Mouse (Mus musculus): Measurements from ENCODE around the gene Chrnb1. TPM values are rescaled to one million over a fixed set of nuclear protein-coding genes. Genes with fewer than 3 reads are reported as not detected.

The Chrnb1 gene
- polyA plus RNA-seq, 1 experiment, result 14.3 TPM

- WGBS, result 65% methylated on average over 1 of the region's 1 CpGs
- TF ChIP-seq POLR2A (IDR thresholded peaks at IDR 0.05; ENCODE audit: low read depth, low read length) (no peak), CTCF (conservative IDR thresholded peaks at IDR 0.05; ENCODE audit: insufficient read depth, insufficient read length, low read depth, low read length) (no peak)
- H3K27ac ChIP-seq (ENCODE audit: insufficient read depth, low read depth, low read length), result no peak within 1 kb of the TSS
Observed at GRCm38 (mm10) chr11:69761868-69762267, 33.9 kb downstream of the Chrnb1 start, which contains the start of gene Slc35g3. Gene Slc35g3, minus strand, starts transcription at chr11:69761968.

GRCm38 (mm10) chr11:69760901-69761200 is 34.9 kb downstream of the Chrnb1 start:
- Histone ChIP-seq H3K27ac (ENCODE audit: insufficient read depth, low read depth, low read length) (no peak overlapping the region), H3K4me3 (ENCODE audit: insufficient read depth, low read depth, low read length) (no peak overlapping the region)
- WGBS, result 94% methylated on average over 7 of the region's 7 CpGs

More at GRCm38 (mm10) chr11:69761868-69762267, 33.9 kb downstream of the Chrnb1 start, which contains the start of gene Slc35g3:
- no peak for DNase-seq
- H3K27me3 ChIP-seq (replicated peaks; ENCODE audit: control insufficient read depth, insufficient read depth, low read length), result no peaks in the 10 kb centered on the region
- H3K4me1 ChIP-seq (ENCODE audit: control insufficient read depth, insufficient read depth, low read length), result peaks cover 6% of the 10 kb centered on the region; the same call in 1 of the 2 replicates
- H3K36me3 ChIP-seq (ENCODE audit: control insufficient read depth, insufficient read depth, low read length), result no peaks in the 10 kb centered on the region
- H3K4me3 ChIP-seq (ENCODE audit: insufficient read depth, low read depth, low read length), result no peak within 1 kb of the TSS

GRCm38 (mm10) chr11:69760160-69760900 is 35.4 kb downstream of the Chrnb1 start:
- Histone ChIP-seq H3K4me3 (ENCODE audit: insufficient read depth, low read depth, low read length) (no peak overlapping the region), H3K4me1 (ENCODE audit: control insufficient read depth, insufficient read depth, low read length) (peaks cover 7% of the 10 kb centered on the region; the same call in 1 of the 2 replicates), H3K36me3 (ENCODE audit: control insufficient read depth, insufficient read depth, low read length) (no peaks in the 10 kb centered on the region), H3K27ac (ENCODE audit: insufficient read depth, low read depth, low read length) (no peak overlapping the region), H3K27me3 (replicated peaks; ENCODE audit: control insufficient read depth, insufficient read depth, low read length) (no peaks in the 10 kb centered on the region)
- DNase-seq, result no peak
- TF ChIP-seq CTCF (conservative IDR thresholded peaks at IDR 0.05; ENCODE audit: insufficient read depth, insufficient read length, low read depth, low read length) (no peak), POLR2A (IDR thresholded peaks at IDR 0.05; ENCODE audit: low read depth, low read length) (no peak)
- 90% methylated on average over 14 of the region's 14 CpGs for WGBS

More at GRCm38 (mm10) chr11:69760901-69761200, 34.9 kb downstream of the Chrnb1 start:
- no peak for DNase-seq
- peaks cover 7% of the 10 kb centered on the region; the same call in 1 of the 2 replicates for H3K4me1 ChIP-seq (ENCODE audit: control insufficient read depth, insufficient read depth, low read length)
- no peak for TF ChIP-seq CTCF (conservative IDR thresholded peaks at IDR 0.05; ENCODE audit: insufficient read depth, insufficient read length, low read depth, low read length)
- TF ChIP-seq POLR2A (IDR thresholded peaks at IDR 0.05; ENCODE audit: low read depth, low read length), result no peak
- H3K36me3 ChIP-seq (ENCODE audit: control insufficient read depth, insufficient read depth, low read length), result no peaks in the 10 kb centered on the region
- H3K27me3 ChIP-seq (replicated peaks; ENCODE audit: control insufficient read depth, insufficient read depth, low read length), result no peaks in the 10 kb centered on the region

- Histone ChIP-seq H3K27ac (ENCODE audit: insufficient read depth, low read depth, low read length) (peak overlapping the region; percentile 99), H3K27me3 (replicated peaks; ENCODE audit: control insufficient read depth, insufficient read depth, low read length) (no peaks in the 10 kb centered on the region), H3K4me3 (ENCODE audit: insufficient read depth, low read depth, low read length) (peak overlapping the region; percentile 70), H3K36me3 (ENCODE audit: control insufficient read depth, insufficient read depth, low read length) (no peaks in the 10 kb centered on the region), H3K4me1 (ENCODE audit: control insufficient read depth, insufficient read depth, low read length) (peaks cover 8% of the 10 kb centered on the region; the same call in 1 of the 2 replicates)
- peak; percentile 96 for DNase-seq
- TF ChIP-seq CTCF (conservative IDR thresholded peaks at IDR 0.05; ENCODE audit: insufficient read depth, insufficient read length, low read depth, low read length) (no peak), POLR2A (IDR thresholded peaks at IDR 0.05; ENCODE audit: low read depth, low read length) (peak; percentile 39)
- under 1% methylated on average over 37 of the region's 37 CpGs for WGBS
Observed at GRCm38 (mm10) chr11:69758971-69759721, 36.6 kb downstream of the Chrnb1 start.

- under 1% methylated on average over 36 of the region's 36 CpGs for WGBS
- peak; percentile 98 for DNase-seq
- TF ChIP-seq CTCF (conservative IDR thresholded peaks at IDR 0.05; ENCODE audit: insufficient read depth, insufficient read length, low read depth, low read length) (no peak), POLR2A (IDR thresholded peaks at IDR 0.05; ENCODE audit: low read depth, low read length) (peak; percentile 100)
Observed at GRCm38 (mm10) chr11:69758478-69758970, 37.2 kb downstream of the Chrnb1 start, which contains the start of gene Polr2a. Gene Polr2a, minus strand, starts transcription at chr11:69758637.

GRCm38 (mm10) chr11:69758090-69758456 is 37.7 kb downstream of the Chrnb1 start:
- Histone ChIP-seq H3K4me1 (ENCODE audit: control insufficient read depth, insufficient read depth, low read length) (peaks cover 9% of the 10 kb centered on the region; the same call in 1 of the 2 replicates), H3K4me3 (ENCODE audit: insufficient read depth, low read depth, low read length) (peak overlapping the region; percentile 68), H3K27ac (ENCODE audit: insufficient read depth, low read depth, low read length) (peak overlapping the region; percentile 88), H3K27me3 (replicated peaks; ENCODE audit: control insufficient read depth, insufficient read depth, low read length) (no peaks in the 10 kb centered on the region), H3K36me3 (ENCODE audit: control insufficient read depth, insufficient read depth, low read length) (no peaks in the 10 kb centered on the region)
- peak; percentile 98 for DNase-seq
- no peak for TF ChIP-seq CTCF (conservative IDR thresholded peaks at IDR 0.05; ENCODE audit: insufficient read depth, insufficient read length, low read depth, low read length)
- no peak for TF ChIP-seq POLR2A (IDR thresholded peaks at IDR 0.05; ENCODE audit: low read depth, low read length)
- WGBS, result under 1% methylated on average over 26 of the region's 26 CpGs

More at GRCm38 (mm10) chr11:69758478-69758970, 37.2 kb downstream of the Chrnb1 start, which contains the start of gene Polr2a:
- peaks cover 9% of the 10 kb centered on the region; the same call in 1 of the 2 replicates for H3K4me1 ChIP-seq (ENCODE audit: control insufficient read depth, insufficient read depth, low read length)
- H3K27me3 ChIP-seq (replicated peaks; ENCODE audit: control insufficient read depth, insufficient read depth, low read length), result no peaks in the 10 kb centered on the region
- peak within 1 kb of the TSS; percentile 70 for H3K4me3 ChIP-seq (ENCODE audit: insufficient read depth, low read depth, low read length)
- H3K27ac ChIP-seq (ENCODE audit: insufficient read depth, low read depth, low read length), result peak within 1 kb of the TSS; percentile 99
- no peaks in the 10 kb centered on the region for H3K36me3 ChIP-seq (ENCODE audit: control insufficient read depth, insufficient read depth, low read length)
